Mouse (Mus musculus) embryonic facial prominence, embryonic 14.5 days (tissue): ENCODE data around the gene Cc2d2b. TPM values are rescaled to one million over a fixed set of nuclear protein-coding genes. Genes with fewer than 3 reads are reported as not detected.
A peak's percentile ranks its signal among the peaks of the same experiment; 100 is the strongest.

Experiments used
- ATAC-seq: fragments of 200-750 bp; cut with Nextera tagmentation; 2 replicates; pipeline ENCODE4 v1.8.0; 2017; ENCODE audit warnings: low read depth, moderate number of reproducible peaks, moderate TSS enrichment
- DNase-seq: peaks from one replicate; pipeline ENCODE4 v3.0.0-alpha.2; 2015; ENCODE audit warnings: low spot score
- H3K27ac ChIP-seq: fragments of 300-500 bp; sonication (generic); replicated peaks from 2 replicates; pipeline ENCODE4 v1.5.1; 2014; ENCODE audit warnings: low read depth, mild to moderate bottlenecking, low read length, moderate library complexity
- H3K27me3 ChIP-seq: fragments of 300-500 bp; sonication (generic); replicated peaks from 2 replicates; pipeline ENCODE4 v1.6.1; 2014; ENCODE audit warnings: low read length; ENCODE audit not compliant: control insufficient read depth, insufficient read depth
- H3K36me3 ChIP-seq: fragments of 300-500 bp; sonication (generic); 2 replicates; pipeline ENCODE4 v1.6.1; 2014; ENCODE audit warnings: low read length, mixed read lengths; ENCODE audit not compliant: control insufficient read depth, insufficient read depth
- H3K4me1 ChIP-seq: fragments of 300-500 bp; sonication (generic); 2 replicates; pipeline ENCODE4 v1.6.1; 2014; ENCODE audit warnings: antibody characterized with exemption, low read length; ENCODE audit not compliant: control insufficient read depth, insufficient read depth
- H3K4me2 ChIP-seq: fragments of 300-500 bp; sonication (generic); 2 replicates; pipeline ENCODE4 v1.6.1; 2014; ENCODE audit warnings: low read depth, mild to moderate bottlenecking, low read length, moderate library complexity, mixed read lengths
- H3K4me3 ChIP-seq: fragments of 300-500 bp; sonication (generic); 2 replicates; pipeline ENCODE4 v1.5.1; 2014; ENCODE audit warnings: low read depth, mild to moderate bottlenecking, low read length
- H3K9ac ChIP-seq: fragments of 300-500 bp; sonication (generic); 2 replicates; pipeline ENCODE4 v1.6.1; 2014; ENCODE audit warnings: low read depth, mild to moderate bottlenecking, low read length, moderate library complexity, mixed read lengths
- H3K9me3 ChIP-seq: fragments of 300-500 bp; sonication (generic); 2 replicates; pipeline ENCODE4 v1.6.1; 2016; ENCODE audit warnings: low read length; ENCODE audit not compliant: control insufficient read depth
- WGBS: fragments of 180-500 bp; shearing (Covaris S2); extraction: QIAGEN DNeasy Blood & Tissue Kit; methylation state at CpG from one replicate; pipeline ENCODE4 v1.1.7; 2014; 5-methylcytosine and 5-hydroxymethylcytosine counted together
- polyA plus RNA-seq: library from polyadenylated mRNA; unstranded; fragments of >200 nt; fragmentation: Nextera tagmentation; extraction: Ambion mirVana; gene quantifications from 2 replicates; pipeline ENCODE4 v1.2.1, GENCODE M21; 2014

Cc2d2b gene
- polyA plus RNA-seq, 1 experiment from 2014 or later: not detected

DNA sequence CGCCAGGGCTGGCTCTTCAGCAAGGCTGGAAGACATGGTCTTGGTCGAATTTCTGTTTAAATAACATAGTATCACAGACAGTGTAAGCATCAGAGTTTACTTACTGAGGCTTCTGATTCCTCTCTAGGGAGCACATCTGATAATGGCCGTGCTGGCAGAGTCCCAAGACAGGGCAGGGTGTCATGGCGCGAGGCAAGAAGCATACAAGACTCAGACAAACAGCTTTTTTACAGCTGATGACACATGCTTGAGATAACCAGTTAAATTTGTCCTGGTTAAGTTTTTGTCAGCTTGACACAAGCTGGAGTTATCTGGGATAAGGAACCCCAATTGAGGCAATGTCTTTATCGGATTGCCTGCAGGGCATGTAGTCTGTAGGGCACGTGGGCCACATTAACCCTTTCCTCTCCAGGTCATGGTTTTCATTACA lies 20.8 kb downstream of the Cc2d2b start:
- WGBS: 27% methylated on average over 7 of the region's 7 CpGs
- ATAC-seq: no peak
- Histone ChIP-seq H3K36me3 (no peaks in the 10 kb centered on the region), H3K4me2 (no peak overlapping the region), H3K4me1 (no peaks in the 10 kb centered on the region), H3K27me3 (no peaks in the 10 kb centered on the region), H3K27ac (no peak overlapping the region), H3K9ac (no peak overlapping the region), H3K4me3 (no peak overlapping the region), H3K9me3 (no peaks in the 10 kb centered on the region)
- DNase-seq: no peak

DNA sequence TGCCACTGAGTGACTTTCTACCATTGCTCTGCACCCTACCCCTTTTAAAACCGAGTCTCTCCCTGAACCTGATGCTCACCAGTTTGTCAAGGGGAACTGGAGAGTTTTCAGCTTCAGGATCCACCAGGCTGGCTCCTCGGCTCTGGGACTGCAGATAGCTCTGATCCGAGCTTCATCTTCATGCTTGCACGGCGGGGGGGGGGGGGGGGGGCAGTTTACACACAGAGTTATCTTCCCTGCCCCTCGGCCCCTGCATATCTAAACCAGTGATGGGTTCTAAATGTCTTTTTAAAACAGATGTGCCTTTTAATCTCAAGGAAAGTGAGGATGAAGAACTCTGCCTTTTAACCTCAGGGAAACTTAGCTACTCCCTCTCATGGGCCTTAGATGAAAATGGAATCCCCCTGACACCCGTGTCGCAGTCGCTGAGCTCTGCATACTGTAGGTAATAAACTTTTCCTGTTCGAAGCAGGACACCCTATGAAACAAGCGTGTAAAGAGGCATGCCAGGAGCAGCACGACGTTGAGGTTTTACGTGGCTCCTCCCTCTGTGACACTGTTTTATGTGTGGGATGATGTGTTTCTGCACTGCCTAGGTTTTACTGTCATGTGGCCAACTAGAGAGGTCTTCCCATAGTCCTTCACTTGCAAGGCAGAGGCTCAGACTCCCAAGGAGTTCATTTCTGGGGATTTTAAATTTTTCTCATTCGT lies 39.6 kb downstream of the Cc2d2b start:
- Histone ChIP-seq H3K36me3 (no peaks in the 10 kb centered on the region), H3K27me3 (no peaks in the 10 kb centered on the region), H3K4me1 (no peaks in the 10 kb centered on the region), H3K4me2 (no peak overlapping the region), H3K4me3 (no peak overlapping the region), H3K27ac (no peak overlapping the region), H3K9me3 (no peaks in the 10 kb centered on the region), H3K9ac (no peak overlapping the region)
- WGBS: 71% methylated on average over 13 of the region's 15 CpGs
- ATAC-seq: no peak
- DNase-seq: no peak

DNA sequence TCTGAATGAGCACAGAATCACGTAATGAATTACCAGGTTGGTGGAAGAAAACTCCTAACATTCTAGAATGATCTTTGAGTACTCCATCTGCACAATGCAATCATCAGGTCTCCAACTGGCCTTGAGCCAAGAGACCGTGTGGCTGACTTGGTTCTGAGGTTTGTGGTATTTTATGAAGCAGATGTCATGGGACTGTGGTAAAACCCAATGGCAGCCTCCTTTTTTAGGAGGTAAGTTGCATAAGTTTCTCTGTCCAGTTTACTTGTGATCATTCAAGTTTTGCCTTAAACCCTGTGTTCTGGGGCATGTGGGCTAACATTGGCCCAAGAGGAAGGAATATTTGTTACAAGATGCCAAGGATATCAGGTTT lies 40.1 kb downstream of the Cc2d2b start:
- H3K9me3 ChIP-seq: no peaks in the 10 kb centered on the region
- H3K27me3 ChIP-seq: no peaks in the 10 kb centered on the region
- no peak for ATAC-seq
- no peak overlapping the region for H3K27ac ChIP-seq
- 70% methylated on average over 2 of the region's 2 CpGs for WGBS
- H3K36me3 ChIP-seq: no peaks in the 10 kb centered on the region
- DNase-seq: peak; percentile 10
- H3K4me3 ChIP-seq: no peak overlapping the region
- H3K9ac ChIP-seq: no peak overlapping the region
- H3K4me2 ChIP-seq: no peak overlapping the region
- no peaks in the 10 kb centered on the region for H3K4me1 ChIP-seq

DNA sequence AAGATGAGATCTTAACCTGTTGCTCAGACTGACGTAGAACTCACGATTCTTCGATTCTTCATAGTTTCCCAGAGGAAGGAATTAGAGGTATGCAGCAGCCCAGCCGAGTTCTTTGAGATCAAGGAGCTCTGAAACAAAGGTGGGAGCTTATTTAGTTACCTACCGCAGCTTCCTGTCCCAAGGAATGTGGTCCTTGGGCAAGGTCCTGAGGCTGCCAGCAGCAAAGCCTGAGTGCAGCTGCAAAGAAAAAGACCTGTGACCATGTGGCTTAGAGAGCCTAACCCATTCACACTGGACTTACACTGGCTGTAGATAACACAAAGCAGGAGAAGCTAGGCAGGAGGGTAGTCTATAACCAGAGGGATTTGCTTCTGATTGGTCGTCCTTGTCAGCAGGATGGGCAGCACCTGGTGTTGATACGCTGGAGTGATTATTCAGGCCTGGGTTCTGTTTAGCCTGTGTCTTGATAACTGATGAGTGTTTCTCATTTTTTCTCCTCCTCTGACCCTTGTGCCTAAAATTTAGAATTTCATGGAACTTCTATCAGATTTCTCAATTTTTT lies 56.7 kb downstream of the Cc2d2b start:
- no peaks in the 10 kb centered on the region for H3K4me1 ChIP-seq
- H3K27me3 ChIP-seq: no peaks in the 10 kb centered on the region
- no peaks in the 10 kb centered on the region for H3K36me3 ChIP-seq
- no peak overlapping the region for H3K9ac ChIP-seq
- no peak overlapping the region for H3K4me2 ChIP-seq
- WGBS: 33% methylated on average over 7 of the region's 7 CpGs
- no peak overlapping the region for H3K4me3 ChIP-seq
- ATAC-seq (no peak), DNase-seq (no peak)
- no peaks in the 10 kb centered on the region for H3K9me3 ChIP-seq
- no peak overlapping the region for H3K27ac ChIP-seq

DNA sequence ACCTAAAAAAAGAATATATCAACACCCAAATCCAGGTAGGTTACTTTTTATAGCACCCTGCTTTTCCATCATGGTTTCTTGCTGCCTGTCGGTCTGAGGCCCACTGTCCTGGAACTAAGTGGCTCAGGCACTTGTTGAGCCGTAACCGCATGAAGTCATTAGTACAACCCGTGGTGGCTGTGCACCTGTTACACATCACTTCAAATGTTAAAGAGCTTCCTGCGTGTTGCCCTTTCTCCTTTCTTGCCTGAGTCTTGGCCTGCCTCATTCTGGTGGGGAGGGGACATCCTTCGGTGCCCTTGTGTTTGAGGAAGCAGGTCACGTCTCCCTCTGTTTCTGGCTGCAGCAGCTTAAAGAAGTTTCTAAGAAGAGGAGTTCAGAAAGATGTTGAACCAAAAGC lies 61.3 kb downstream of the Cc2d2b start:
- Histone ChIP-seq H3K4me2 (no peak overlapping the region), H3K9ac (no peak overlapping the region), H3K27ac (no peak overlapping the region), H3K9me3 (no peaks in the 10 kb centered on the region), H3K4me1 (no peaks in the 10 kb centered on the region), H3K4me3 (no peak overlapping the region), H3K27me3 (no peaks in the 10 kb centered on the region), H3K36me3 (no peaks in the 10 kb centered on the region)
- ATAC-seq: no peak
- WGBS: 69% methylated on average over 7 of the region's 7 CpGs
- no peak for DNase-seq

DNA sequence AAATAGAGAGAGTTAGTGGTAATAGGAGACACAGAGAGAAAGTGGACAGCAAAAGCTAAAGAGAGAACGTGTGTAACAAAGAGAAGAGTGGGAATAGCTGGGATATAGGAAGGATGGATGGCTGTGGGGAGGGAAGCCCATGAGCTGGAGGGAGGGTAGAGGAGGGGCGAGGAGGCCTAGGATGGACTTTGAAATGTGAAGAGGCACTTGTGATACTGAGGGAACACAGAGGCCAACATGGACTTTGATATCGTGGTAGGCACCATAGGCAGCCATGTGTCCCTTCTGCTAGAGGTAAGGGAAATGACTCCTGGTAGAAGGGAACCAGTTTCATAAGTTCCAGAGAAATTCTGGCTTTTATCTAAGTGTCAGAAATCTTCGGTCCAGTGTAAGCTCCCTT lies 63.3 kb downstream of the Cc2d2b start:
- no peak overlapping the region for H3K27ac ChIP-seq
- no peaks in the 10 kb centered on the region for H3K27me3 ChIP-seq
- DNase-seq (no peak), ATAC-seq (no peak)
- H3K9me3 ChIP-seq: no peaks in the 10 kb centered on the region
- H3K4me3 ChIP-seq: no peak overlapping the region
- WGBS: 71% methylated on average over 4 of the region's 4 CpGs
- no peak overlapping the region for H3K4me2 ChIP-seq
- H3K9ac ChIP-seq: no peak overlapping the region
- H3K36me3 ChIP-seq: no peaks in the 10 kb centered on the region
- no peaks in the 10 kb centered on the region for H3K4me1 ChIP-seq

DNA sequence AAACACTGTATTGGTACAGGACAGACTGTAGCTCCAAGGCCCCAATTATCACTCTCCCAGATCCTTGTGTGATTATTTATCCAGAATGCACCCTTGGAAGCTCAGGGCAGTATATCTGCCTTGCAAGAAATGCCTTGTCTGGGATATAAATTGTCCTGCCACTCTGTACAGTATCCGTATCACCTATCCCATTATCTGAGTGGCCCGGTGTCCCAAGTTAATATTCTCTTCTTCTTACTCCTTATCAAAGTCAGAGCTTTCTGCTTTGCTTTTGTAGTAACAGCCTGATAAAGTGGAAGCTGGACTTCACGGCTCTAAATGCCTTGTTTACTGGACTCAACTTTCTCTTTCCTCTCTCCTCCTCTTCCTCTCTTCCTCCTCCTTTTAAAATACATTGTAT lies 64.2 kb downstream of the Cc2d2b start:
- DNase-seq (no peak), ATAC-seq (no peak)
- H3K4me2 ChIP-seq: no peak overlapping the region
- no peaks in the 10 kb centered on the region for H3K4me1 ChIP-seq
- H3K4me3 ChIP-seq: no peak overlapping the region
- no peaks in the 10 kb centered on the region for H3K36me3 ChIP-seq
- H3K9me3 ChIP-seq: no peaks in the 10 kb centered on the region
- H3K27me3 ChIP-seq: no peaks in the 10 kb centered on the region
- 83% methylated on average over 3 of the region's 3 CpGs for WGBS
- H3K9ac ChIP-seq: no peak overlapping the region
- no peak overlapping the region for H3K27ac ChIP-seq

DNA sequence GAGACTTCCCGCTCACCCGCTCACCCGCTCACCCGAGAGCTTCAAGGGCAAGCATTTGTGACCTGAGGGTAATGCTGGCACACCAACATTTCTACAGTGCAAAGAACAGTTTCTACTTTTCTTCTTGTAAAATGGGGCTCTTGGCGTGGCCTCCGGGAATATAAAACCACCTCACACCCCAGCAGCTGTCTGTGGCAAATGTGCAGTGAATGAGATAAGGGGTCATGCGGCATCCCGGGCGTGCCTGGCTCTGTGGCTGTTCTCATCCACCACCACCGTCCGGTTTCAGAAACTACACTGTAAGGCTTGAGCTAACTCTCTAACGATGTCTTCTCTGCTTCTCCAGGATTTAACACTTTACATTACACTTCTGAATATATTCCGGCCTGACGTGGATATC lies 64.8 kb downstream of the Cc2d2b start:
- ATAC-seq (no peak), DNase-seq (no peak)
- Histone ChIP-seq H3K27me3 (no peaks in the 10 kb centered on the region), H3K27ac (no peak overlapping the region), H3K36me3 (no peaks in the 10 kb centered on the region), H3K4me2 (no peak overlapping the region), H3K9me3 (no peaks in the 10 kb centered on the region), H3K4me1 (no peaks in the 10 kb centered on the region), H3K9ac (no peak overlapping the region), H3K4me3 (no peak overlapping the region)
- WGBS: 77% methylated on average over 14 of the region's 14 CpGs

DNA sequence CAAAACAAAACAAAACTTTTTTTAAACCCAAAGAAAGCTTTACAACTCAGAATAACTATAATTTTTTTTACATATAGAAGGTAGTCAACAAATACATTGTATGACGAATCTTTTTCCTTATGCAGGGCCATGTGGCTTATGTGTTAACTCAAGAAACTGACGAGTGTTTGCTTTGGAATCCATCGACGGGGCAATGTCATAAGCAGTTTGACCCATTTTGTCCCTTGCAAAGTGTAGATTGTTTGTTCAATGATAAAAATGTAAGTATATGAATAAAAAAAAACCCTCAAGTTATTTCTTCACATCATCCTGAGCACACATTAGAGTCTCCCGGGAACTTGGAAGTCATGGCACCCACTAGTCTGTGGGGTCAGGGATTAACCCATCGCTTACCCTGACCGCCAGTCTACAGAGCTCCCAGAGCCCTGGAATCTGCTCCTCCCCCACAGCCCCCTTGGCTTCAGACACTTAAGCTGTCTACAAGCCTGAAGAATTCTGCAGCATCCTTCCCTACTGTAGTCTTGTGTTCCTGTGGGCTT lies 67.2 kb downstream of the Cc2d2b start:
- Histone ChIP-seq H3K9me3 (no peaks in the 10 kb centered on the region), H3K9ac (no peak overlapping the region), H3K36me3 (no peaks in the 10 kb centered on the region), H3K27me3 (no peaks in the 10 kb centered on the region), H3K4me3 (no peak overlapping the region), H3K4me2 (no peak overlapping the region), H3K27ac (no peak overlapping the region), H3K4me1 (no peaks in the 10 kb centered on the region)
- WGBS: 73% methylated on average over 7 of the region's 7 CpGs
- ATAC-seq: no peak
- DNase-seq: no peak
